Mouse (Mus musculus) kidney, adult 2 months (tissue): ENCODE data around the gene Cnnm2. TPM values are rescaled to one million over a fixed set of nuclear protein-coding genes. Genes with fewer than 3 reads are reported as not detected.

ENCODE experiments used
- DNase-seq: peaks from one replicate; pipeline ENCODE4 v3.0.0; 2021
- H3K27ac ChIP-seq: fragments of 200-500 bp; 2 replicates; pipeline ENCODE4 v1.5.1; 2012; ENCODE audit warnings: low read depth, low read length, control low read depth, inconsistent platforms; ENCODE audit not compliant: insufficient read depth
- H3K27me3 ChIP-seq: fragments of 200-500 bp; replicated peaks from 2 replicates; pipeline ENCODE4 v1.6.1; 2012; ENCODE audit warnings: mild to moderate bottlenecking, moderate library complexity, low read length, inconsistent platforms; ENCODE audit not compliant: control insufficient read depth, insufficient read depth
- H3K36me3 ChIP-seq: fragments of 200-500 bp; 2 replicates; pipeline ENCODE4 v1.6.1; 2012; ENCODE audit warnings: mild to moderate bottlenecking, moderate library complexity, low read length, inconsistent platforms; ENCODE audit not compliant: control insufficient read depth, insufficient read depth
- H3K4me1 ChIP-seq: fragments of 200-500 bp; 2 replicates; pipeline ENCODE4 v1.6.1; 2011; ENCODE audit warnings: low read length; ENCODE audit not compliant: control insufficient read depth, insufficient read depth
- H3K4me3 ChIP-seq: fragments of 200-500 bp; 2 replicates; pipeline ENCODE4 v1.5.1; 2011; ENCODE audit warnings: mild to moderate bottlenecking, low read depth, low read length, control low read depth; ENCODE audit not compliant: insufficient read depth
- CTCF ChIP-seq: fragments of 200-500 bp; conservative IDR thresholded peaks from 2 replicates; pipeline ENCODE4 v1.5.1; 2011; ENCODE audit warnings: low read depth, mild to moderate bottlenecking, control low read depth, low read length, moderate library complexity, mixed read lengths; ENCODE audit not compliant: insufficient read depth, insufficient read length
- POLR2A ChIP-seq: fragments of 200-500 bp; IDR thresholded peaks from one replicate; pipeline ENCODE4 v1.6.1; 2011; ENCODE audit warnings: low read depth, low read length, control low read depth
- WGBS: fragments of 180-500 bp; shearing (Covaris S2); methylation state at CpG from one replicate; pipeline ENCODE4 v1.1.7; 2018; 5-methylcytosine and 5-hydroxymethylcytosine counted together
- polyA plus RNA-seq: library from polyadenylated mRNA; depleted of rRNA; stranded (reverse); fragments of >200 nt; gene quantifications from 2 replicates; pipeline ENCODE4 v1.2.3, GENCODE M21; 2012

Cnnm2 gene
- polyA plus RNA-seq, 1 experiment = 26.4 TPM

DNA sequence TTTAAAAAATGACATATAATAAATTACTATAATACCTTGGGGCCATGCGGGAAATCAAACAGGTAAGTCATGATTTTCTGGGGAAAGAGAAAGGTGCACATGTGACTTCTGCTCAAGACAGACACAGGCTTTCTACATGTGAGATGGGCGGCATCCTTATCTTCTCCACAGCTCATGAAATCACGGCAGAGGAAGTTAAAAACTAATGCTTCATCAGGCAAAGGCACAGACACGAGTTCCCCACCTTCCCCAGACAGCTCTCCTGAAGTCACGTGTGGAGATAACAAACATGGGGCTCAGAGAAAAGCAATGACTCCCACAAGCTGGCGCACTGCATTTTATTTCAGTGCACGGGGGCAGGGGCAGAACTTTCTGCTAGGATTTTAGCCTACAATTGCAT lies 132.1 kb downstream of the Cnnm2 start:
- Histone ChIP-seq H3K4me1 (no peaks in the 10 kb centered on the region), H3K27ac (no peak overlapping the region), H3K36me3 (peaks cover 12% of the 10 kb centered on the region), H3K4me3 (no peak overlapping the region), H3K27me3 (no peaks in the 10 kb centered on the region)
- TF ChIP-seq POLR2A (no peak), CTCF (no peak)
- no peak for DNase-seq
- 88% methylated on average over 7 of the region's 7 CpGs for WGBS

DNA sequence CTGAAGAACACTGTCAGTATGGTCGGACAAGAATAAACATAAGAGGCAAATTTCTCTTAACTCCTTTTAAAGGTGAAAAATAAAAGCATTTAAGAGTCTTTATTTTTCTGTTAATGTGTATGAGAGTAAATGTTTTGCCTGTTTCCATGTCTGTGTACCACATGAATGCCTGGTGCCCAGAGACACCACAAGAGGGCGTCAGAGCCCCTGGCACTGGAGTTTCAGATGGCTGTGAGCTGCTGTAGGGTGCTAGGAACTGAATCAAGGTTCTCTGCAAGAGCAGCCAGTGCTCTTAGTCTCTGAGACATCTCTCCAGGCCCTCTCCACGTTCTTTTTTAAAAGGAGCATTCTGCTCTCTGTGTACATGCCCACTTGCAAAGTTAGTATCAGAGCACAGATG lies 135.7 kb downstream of the Cnnm2 start:
- TF ChIP-seq CTCF (peak; percentile 37), POLR2A (no peak)
- H3K27ac ChIP-seq = no peak overlapping the region
- H3K36me3 ChIP-seq = peaks cover 10% of the 10 kb centered on the region
- H3K4me3 ChIP-seq = no peak overlapping the region
- DNase-seq = no peak
- H3K4me1 ChIP-seq = peaks cover 3% of the 10 kb centered on the region; the same call in 1 of the 2 replicates
- WGBS = 94% methylated on average over 3 of the region's 3 CpGs
- no peaks in the 10 kb centered on the region for H3K27me3 ChIP-seq

DNA sequence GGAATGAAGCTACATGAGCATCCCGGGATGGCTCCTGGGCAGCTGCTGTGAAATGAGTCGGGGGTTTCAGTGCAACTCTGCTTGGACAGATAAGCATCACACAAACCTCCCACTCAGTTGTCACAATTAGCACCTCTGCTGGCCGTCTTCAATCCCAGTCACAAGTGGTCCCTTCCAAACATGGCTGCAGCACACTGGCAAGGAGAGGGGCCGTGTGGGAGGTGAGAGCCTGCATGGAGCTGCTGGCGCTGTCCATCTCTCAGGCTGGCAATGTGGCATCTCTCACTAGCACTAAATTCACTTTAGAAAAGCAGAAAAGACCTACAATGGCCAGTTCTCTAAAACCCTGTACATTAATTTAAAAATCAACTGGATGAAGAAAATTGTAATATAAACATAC lies 136.8 kb downstream of the Cnnm2 start:
- no peaks in the 10 kb centered on the region for H3K27me3 ChIP-seq
- 84% methylated on average over 5 of the region's 5 CpGs for WGBS
- H3K4me3 ChIP-seq = no peak overlapping the region
- DNase-seq = no peak
- H3K36me3 ChIP-seq = peaks cover 7% of the 10 kb centered on the region
- H3K4me1 ChIP-seq = peaks cover 3% of the 10 kb centered on the region; the same call in 1 of the 2 replicates
- H3K27ac ChIP-seq = no peak overlapping the region
- no peak for TF ChIP-seq CTCF
- no peak for TF ChIP-seq POLR2A

DNA sequence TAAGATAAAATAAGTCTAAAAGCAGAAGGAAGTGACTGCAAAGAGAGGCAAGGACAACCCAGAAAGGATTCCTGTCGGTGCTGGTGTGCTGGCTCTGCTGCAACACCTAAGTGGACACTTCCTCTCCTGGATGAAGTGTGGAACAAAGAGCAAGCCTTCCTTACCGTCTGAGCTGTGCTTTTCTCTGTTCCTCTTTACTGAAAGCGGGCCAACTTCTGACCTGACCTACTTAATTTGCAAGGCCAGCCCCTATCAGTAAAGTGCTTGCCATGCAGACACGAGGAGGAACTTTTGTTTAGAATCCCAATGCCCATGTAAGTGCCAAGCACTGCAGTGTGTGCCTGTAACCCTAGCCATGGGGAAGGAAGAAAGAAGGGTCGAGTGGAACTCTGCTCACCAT lies 137.9 kb downstream of the Cnnm2 start:
- peaks cover 7% of the 10 kb centered on the region for H3K36me3 ChIP-seq
- H3K4me1 ChIP-seq = peaks cover 3% of the 10 kb centered on the region; the same call in 1 of the 2 replicates
- WGBS = 21% methylated on average over 5 of the region's 5 CpGs
- H3K27me3 ChIP-seq = no peaks in the 10 kb centered on the region
- H3K4me3 ChIP-seq = no peak overlapping the region
- no peak overlapping the region for H3K27ac ChIP-seq
- TF ChIP-seq CTCF (no peak), POLR2A (no peak)
- DNase-seq = peak; percentile 74

DNA sequence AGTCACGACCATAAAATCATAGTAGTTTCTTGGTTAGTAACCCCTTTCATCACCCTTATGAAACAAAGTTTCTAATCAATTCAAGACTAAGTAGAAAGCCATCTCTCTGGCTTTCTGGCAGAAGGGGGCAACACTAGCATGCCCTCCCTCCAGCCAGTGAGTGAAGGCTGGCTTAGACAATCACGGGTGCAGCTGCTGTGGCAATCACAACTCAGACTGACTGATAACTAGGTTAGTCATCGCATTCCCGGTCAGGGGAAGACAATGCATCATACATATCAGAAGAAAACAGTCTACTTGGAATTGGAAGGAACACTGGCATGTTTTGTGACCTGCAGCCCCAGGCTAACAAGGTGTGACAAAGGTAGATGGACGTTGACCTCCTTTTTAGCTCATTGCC lies 138.5 kb downstream of the Cnnm2 start:
- DNase-seq = no peak
- TF ChIP-seq POLR2A (no peak), CTCF (no peak)
- H3K27me3 ChIP-seq = no peaks in the 10 kb centered on the region
- no peak overlapping the region for H3K27ac ChIP-seq
- 69% methylated on average over 5 of the region's 5 CpGs for whole genome bisulfite sequencing
- no peak overlapping the region for H3K4me3 ChIP-seq
- peaks cover 3% of the 10 kb centered on the region; the same call in 1 of the 2 replicates for H3K4me1 ChIP-seq
- peaks cover 7% of the 10 kb centered on the region for H3K36me3 ChIP-seq

DNA sequence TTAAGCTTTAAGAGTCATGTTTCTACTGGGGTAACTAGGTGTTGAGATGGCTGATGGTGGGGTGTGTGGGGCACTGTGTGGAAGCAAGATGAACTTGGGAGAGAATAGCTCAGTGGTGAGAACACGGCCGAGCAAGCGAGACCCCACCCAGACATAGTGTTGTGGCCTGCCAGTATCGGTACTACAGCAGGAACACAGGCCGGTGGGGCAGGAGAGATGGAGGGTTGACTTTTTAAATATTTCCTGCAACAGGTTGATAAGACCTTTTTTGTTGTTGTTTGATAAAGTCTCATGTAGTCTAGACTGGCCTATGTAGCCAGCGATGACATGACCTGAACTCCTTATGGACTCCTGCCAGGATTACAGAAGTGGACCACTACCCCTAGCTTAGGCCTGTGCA lies 139.4 kb downstream of the Cnnm2 start:
- TF ChIP-seq CTCF (no peak), POLR2A (no peak)
- H3K36me3 ChIP-seq = peaks cover 7% of the 10 kb centered on the region
- H3K27me3 ChIP-seq = no peaks in the 10 kb centered on the region
- no peak overlapping the region for H3K4me3 ChIP-seq
- no peak for DNase-seq
- H3K4me1 ChIP-seq = peaks cover 3% of the 10 kb centered on the region; the same call in 1 of the 2 replicates
- 91% methylated on average over 6 of the region's 6 CpGs for WGBS
- no peak overlapping the region for H3K27ac ChIP-seq

DNA sequence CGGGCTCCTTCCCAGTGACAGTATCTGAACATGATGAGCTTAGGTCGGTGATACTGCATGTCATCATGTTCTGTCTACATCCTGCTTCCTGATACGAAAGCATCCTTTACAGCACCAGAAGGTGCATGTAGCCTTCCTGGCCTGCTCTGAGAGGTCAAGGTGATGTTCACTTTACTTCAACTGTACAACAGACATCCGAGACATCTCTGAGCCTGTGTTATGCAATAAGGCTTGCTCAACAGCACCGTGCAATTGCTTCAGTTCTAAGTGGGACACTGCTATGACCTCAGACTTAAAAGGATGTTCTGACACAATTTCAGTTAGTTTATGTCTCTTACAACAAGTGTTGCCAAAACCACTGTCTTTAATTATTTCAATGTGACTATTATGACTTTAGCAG lies 139.9 kb downstream of the Cnnm2 start:
- peaks cover 6% of the 10 kb centered on the region for H3K36me3 ChIP-seq
- TF ChIP-seq CTCF (no peak), POLR2A (no peak)
- 65% methylated on average over 5 of the region's 5 CpGs for WGBS
- peaks cover 3% of the 10 kb centered on the region; the same call in 1 of the 2 replicates for H3K4me1 ChIP-seq
- H3K4me3 ChIP-seq = no peak overlapping the region
- H3K27ac ChIP-seq = no peak overlapping the region
- H3K27me3 ChIP-seq = no peaks in the 10 kb centered on the region
- DNase-seq = peak; percentile 47
